Mouse (Mus musculus) T-helper 17 cell (primary cell): ENCODE results near the gene Rpl21.
"Not testable (repeated sequence)": the region's sequence is repeated elsewhere in the genome, so short reads cannot be mapped to it uniquely, and the experiment has no call there.

Experiments
- in situ Hi-C, 2 experiments: fragments of 300-600 bp; cut with MboI, MseI; formaldehyde crosslinking; loops; 1 replicate in 1 of 2; 2 replicates in 1 of 2; pipeline ENCODE4 v1.15.1; 2025; ENCODE audit warnings: high pct_unique_total_duplicates in 2 of 2

The Rpl21 gene

DNA sequence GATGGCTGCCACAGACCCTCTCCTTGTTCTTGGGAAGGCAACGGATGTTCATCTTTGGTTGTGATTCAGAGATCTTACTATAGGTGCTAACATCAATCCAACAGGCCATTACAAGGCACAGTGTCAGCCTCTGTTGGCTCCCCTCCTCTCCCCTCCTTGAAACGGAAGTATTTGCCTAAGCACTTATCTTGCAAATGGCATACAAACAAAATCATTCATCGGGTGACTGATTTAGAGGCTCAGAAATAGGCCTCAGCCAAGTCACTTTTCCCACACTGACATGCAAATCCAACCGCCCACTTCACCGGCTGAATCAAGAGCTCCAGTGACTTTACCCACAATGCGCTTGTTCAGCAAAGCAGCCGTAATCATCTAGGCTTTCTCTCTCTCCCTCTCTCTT lies 28.9 kb downstream of the Rpl21 start:
- in situ Hi-C loops = loop anchor here in 1 of 2 experiments (25.0 kb wide), 1 partner anchor 874 kb away; no protein-coding TSS in a partner anchor

DNA sequence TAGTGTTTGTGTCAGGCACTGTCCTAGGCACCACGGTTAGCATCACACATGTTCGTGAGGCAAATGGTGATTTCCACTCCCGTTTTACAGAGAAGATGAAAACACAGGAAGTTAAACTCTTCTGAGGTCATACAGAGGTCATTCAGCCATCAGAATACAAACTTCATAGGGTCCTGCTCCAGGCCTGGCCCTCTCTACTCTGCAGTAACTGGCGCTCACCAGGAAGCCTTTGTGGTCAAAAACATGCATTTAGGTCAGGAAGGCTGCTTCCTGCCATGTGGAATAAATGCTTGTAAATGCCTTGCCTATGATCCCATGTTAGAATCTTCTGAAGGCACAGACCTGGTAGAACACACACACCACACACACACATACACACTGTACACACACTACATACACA lies 32.8 kb downstream of the Rpl21 start:
- in situ Hi-C loops = loop anchor here in 1 of 2 experiments (25.0 kb wide), 1 partner anchor 878 kb away; no protein-coding TSS in a partner anchor

DNA sequence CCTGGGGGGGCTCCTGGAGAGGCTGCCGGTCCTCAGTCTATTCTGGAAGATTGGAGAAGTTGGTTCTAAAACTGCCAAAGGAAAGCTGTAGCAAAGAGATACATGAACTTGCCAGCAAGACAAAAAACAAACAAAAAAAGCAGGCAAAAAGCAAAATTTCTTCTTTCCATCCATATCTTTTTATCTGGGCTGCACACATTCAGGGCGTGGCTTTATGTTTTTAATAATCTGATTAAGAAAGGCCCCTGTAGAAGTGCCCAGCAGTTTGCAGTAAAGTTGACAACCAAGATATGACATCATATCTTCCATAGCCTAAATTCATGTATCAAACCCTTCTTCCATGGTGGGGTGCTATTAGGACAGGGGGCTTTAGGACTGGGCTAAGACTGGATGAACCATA lies 33.6 kb downstream of the Rpl21 start:
- in situ Hi-C loops = loop anchor here in 1 of 2 experiments (25.0 kb wide), 1 partner anchor 879 kb away; no protein-coding TSS in a partner anchor

DNA sequence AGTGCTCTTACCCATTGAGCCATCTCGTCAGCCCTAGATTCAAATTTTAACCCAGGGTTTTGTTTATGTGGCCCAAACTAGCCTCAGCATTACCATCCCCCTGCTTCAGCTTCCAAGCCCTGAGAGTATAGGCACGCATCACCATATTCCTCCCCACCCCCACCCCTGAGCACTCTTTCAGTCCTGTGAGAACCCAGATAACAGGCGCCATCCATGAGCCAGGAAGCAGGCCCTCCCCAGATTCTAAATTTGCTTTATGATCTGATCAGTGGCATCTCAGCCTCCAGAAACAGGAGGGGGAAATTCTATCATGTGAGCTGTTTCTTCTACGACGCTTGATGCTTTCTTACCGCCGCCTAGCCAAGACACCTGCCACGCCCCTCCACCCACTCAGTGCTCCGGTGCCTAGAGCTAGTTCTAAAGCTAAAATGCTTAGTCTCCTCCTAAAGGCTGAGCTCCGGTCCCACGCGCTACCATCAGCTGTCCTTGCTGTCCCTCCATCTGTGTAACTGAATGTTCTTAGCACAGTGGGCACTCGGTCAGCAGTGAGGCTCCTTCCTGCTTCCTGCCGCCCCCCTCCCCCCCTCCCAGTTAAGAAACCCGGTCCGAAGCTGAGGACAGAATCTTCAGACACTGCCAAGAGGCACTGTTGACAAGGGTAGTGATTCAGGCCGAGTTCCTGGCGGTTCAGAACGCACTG lies 34.7 kb downstream of the Rpl21 start:
- in situ Hi-C loops = loop anchor here in 1 of 2 experiments (25.0 kb wide), 1 partner anchor 880 kb away; no protein-coding TSS in a partner anchor

DNA sequence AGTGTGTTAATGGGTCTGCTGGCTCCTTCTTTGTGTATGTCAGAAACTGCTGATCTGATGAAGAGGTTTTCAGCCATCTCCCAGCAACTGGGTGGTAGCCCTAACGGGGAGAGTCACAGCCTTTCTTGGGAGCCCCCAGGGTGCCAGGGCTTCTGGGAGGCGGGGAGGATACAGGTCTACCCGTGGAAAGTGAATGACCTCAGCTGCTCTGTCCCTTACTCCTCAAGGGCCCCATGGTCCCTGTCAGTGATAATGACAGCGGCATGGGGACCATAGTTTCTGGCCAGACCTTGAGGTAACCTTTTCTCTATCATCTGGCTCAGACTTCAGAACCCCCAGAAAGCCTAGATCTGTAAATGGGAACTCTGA lies 35.2 kb downstream of the Rpl21 start:
- in situ Hi-C loops = loop anchor here in 1 of 2 experiments (25.0 kb wide), 1 partner anchor 881 kb away; no protein-coding TSS in a partner anchor

DNA sequence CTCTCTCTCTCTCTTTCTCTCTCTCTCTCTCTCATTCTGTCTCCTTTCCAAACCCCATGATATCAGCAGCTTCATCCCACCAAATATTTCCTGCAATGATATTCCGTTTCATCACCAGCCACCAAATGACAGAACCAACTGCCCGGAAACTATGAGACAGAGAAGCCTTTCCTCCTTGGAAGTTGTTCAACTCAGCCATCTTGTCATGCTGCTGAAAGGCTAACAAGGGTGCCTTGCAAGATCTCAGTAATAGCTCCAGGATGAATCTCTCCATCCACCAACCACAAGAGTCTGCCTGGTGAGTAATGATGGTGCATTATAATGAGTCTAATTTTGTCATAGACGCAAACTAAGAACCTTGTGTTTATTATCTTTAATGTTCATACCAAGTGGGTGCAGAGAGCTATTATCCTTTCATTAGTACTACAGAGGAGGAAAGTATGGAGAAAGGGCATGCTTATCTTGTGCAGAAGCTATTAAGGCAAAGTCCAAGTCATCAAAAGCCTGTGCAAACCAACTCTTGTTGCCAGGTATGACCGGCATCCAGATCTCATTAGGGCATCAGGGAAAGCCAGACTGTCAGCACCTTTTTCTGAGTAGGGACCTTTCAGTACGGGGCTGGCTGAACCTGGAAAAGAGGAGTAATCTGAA lies 40.4 kb downstream of the Rpl21 start:
- in situ Hi-C loops = loop anchor here in 1 of 2 experiments (25.0 kb wide), 1 partner anchor 886 kb away; no protein-coding TSS in a partner anchor

DNA sequence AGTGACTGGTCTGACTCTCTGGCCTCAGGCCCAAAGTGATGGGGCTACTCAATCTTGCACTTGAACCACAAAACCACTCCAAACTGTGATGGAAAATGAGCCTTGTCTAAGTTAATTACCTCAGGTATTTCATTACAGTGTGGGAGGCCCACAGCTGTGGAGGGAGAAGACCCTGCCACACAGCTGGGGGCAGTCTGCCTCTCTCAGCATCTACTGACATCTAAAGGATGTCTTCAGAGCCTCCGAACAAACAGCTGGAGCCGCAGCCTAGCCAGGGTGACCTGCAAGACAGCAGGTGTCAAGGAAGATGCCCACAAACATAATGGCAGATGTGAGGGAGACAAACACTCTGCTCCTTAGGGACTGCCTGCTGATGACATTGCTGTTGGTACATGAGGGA lies 43.3 kb downstream of the Rpl21 start:
- in situ Hi-C loops = no loop called here

DNA sequence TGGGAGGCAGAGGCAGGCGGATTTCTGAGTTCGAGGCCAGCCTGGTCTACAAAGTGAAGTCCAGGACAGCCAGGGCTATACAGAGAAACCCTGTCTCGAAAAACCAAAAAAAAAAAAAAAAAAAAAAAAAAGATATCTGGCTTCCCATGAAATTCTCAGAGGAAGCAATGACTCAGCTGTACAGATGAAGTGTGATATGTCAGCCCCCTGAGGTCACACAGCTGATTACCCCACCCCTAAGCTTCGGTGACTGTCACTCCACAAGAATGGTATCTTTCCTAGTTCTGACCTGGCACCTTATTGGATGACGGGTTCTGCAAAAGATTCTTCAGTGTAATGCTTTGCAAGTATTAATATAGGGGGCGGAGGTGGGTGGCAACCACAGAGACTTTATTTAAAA lies 45.2 kb downstream of the Rpl21 start:
- in situ Hi-C loops = not testable (repeated sequence)

DNA sequence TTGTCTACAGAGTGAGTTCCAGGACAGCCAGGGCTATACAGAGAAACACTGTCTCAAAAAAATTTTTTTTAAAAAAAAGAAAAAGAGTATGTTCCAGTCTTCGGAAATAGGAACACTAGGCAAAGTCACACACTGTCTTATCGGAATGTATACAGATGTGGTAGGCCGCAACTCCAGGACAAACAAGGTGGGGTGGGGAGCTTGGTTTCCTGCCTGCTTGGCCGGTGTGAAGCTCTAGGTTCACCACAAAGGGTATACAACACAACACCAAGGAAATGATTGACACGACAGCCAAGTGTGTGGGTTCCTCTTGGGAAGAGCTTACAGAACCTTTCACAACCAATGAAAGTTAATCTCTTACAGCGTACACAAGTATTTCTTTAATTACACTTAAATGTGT lies 49.6 kb downstream of the Rpl21 start:
- in situ Hi-C loops = no loop called here

DNA sequence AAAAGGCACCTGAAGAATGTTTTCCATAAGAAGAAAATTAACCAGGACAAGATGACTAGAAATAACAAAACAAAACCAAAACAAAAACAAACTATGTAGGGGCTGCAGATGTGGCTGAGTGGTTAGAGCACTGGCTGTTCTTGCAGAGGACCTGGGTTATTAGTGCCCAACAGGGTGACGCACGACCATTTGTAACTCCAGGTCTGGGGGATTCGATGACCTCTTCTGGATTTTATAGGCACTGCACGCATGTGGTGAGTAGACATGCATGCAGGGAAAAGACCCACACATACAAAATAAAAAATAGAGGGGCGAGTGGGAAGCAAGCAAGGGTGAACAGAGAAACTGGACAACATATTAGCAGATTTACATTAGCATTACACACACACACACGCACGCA lies 50.4 kb downstream of the Rpl21 start:
- in situ Hi-C loops = no loop called here

DNA sequence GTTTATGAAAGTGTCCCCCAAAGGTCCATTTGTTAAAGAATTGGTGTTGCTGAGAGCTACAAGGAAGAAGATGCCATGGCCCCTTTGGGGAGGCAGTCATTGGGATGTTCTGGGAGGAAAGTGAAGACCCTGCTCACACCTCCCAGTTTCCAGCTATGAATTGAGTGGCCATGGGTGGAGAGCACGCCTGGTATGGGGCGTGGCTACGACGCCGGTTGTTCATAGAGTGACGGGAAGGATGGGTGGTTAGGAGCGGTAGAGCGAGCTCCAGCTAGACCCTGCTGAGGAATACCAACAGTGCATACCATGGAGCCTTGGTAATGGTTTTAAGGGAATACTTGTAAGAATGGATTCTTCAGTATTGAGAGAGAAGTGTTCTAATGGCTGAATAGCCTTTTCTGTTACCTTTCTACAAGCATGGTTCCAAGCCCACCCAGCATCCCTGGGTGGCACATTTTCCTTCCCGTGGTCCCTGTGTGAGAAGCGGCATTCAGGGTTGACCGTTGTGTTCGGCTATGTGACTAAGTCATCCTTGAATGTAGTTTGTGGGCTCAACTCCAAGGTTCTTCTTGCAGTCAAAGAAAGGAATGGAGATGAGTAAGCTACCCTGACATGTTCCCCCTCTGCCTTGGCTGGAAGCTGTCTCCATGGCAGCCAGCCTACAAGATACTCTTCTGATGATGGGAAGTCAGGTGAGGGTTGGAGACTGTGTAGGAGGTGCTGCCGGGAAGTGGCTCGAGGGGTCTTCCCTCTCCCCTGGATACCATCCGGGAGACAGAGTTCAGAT lies 51.0 kb downstream of the Rpl21 start:
- in situ Hi-C loops = no loop called here
